Mouse (Mus musculus) 3134 (cell line): ENCODE results near the gene Gas1.

Experiments
- DNase-seq: peaks from one replicate; pipeline ENCODE4 v3.0.0-alpha.2; 2011; ENCODE audit warnings: low spot score; ENCODE audit not compliant: insufficient read length; ENCODE audit errors: extremely low read depth

Gene Gas1

DNA sequence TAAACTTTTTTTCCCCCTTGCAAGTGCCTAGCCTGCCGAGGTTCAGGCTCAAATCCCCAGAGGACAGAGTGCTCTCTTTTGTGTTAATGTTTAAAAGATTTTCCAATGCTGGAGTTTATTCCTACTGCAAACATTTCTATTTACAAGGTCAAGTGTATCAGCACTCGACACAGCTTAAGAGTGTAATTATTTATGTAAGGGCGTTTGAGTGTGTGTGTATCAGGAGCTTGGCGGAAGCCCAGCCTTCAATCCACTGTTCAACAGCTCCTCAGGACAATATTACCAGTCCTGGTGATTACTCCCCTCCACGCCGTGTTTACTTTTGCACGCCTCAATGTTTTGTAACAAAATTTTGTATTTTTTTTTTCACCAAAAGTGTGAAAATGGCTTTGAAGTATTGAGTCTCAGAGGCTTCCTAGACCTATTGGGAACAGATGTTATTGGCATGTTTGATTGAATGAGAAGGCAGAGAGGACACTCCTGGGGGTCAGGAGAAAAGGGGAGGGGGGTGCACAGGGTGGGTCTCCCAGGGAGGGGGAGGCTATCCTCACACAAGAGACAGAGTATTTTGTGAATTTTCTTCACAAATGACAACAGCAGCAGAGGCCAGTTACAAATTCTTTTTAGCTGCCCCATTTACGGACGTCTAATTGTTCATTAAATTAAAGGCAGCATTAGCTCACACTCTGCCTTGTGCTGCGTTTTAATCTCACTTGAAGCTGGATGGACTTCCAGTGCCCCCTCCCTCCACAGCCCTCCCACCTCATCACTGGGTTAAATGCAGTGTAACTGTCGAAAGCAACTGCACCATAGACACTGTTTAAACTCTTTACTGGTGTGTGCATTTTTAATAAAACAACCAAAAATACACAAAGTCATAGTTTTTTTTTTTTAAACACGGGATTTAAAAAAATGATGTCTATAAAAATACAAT, 3.3 kb downstream of the Gas1 start:
- DNase-seq: no peak

DNA sequence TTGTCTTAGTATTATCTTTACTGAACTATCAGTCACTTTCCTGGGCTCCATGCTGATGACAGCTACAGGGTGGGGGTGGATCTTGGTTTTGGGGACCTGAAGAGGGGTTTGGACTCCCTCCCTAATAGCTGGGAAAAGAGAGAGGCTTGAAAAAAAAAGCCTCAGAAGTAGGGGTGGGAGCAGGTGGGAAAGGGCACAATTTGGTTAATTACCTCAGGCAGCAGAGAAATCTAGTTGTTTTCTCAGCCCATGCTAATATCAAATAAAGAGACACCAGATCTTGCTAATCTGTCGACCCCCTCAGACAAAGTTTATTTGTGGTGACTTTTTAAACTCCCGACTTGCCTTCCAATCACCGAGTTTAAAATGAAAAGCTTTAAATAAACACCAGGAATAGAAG, 4.0 kb downstream of the Gas1 start:
- DNase-seq: no peak

DNA sequence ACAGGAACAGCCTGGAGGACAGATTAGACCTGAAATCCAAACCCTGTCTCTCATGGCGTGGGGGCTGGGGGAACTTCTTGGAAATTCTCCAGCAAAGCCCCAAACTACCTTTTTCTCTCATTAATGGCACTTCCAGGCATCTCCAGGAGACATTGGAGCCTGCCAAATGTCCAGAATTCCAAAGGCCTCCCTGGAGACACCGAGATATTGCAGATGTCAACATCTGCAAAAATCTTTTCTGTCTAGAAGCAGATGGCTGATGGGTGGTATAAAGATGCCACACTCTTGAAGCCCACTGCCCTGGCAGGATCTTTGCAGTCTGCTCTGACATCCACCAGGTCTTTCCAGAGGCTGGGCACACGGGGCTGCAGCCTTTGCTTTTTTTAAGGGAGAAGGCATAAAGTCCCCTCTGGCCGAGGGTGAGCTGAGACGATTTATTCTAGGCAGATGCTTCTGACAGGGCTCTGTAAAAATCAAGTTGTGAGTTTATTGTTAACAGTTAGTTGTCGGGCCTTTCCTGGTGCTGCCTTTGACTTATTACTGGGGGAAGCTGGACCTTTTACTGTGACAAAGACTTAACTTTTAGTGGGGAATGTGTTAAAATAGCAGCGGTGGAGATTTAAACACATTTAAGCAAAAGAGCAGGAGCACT, 4.7 kb downstream of the Gas1 start:
- no peak for DNase-seq

DNA sequence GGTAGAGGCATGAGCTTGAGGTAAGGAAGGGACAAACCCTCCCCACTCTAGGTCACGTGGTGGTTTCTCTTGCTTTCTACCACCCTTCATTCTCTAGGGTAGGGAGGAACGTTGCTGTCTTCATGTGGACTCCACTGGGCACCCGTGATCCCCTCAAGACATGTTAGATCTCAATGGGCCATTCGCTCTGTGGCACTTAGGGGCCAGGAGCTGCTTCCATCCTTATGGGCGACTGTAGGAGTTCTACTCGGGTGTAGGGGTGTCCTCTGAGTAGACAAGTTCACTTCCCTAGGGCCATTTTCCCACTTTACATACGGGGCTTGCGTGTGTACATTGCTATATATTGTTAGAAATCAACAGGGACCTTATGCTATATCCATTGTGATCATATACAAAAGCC, 5.4 kb downstream of the Gas1 start:
- DNase-seq: no peak

DNA sequence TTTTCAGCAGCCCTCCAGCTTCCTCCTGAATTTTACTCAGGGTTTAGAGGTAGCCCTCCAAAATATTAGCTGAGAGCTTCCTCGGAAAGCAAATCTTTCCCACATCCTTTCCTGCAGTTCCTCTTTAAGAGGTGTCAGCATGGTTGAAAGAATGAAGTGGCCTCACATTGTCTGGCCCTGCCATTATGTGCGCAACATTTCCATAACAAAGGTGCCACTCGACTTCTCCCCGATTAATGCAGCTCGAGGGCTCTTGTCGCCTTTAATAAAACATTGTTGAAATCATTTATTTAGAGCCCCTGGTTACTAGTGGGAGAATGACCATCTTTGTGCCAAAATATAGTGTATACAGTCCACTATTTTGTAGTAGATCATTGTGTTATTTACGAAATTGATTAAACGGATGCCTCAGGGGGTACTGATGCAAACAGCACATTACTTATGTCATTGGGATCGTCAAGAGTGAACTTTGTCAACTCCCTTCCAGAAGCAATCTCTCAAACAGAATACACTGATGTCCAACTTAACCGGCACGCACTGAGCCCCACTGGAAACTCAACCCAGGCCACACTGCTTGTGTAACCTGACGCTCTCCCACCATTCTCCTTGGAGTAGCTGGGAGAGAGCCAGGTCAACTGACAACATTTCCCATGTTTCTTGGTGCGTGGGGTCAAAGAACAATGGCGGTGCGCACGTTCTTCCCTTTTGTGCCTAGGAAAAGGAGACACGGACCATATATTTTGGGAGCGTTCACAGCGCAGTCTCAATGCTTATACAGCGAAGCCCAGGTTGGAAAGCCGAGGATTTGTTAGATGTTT, 6.1 kb downstream of the Gas1 start:
- no peak for DNase-seq

DNA sequence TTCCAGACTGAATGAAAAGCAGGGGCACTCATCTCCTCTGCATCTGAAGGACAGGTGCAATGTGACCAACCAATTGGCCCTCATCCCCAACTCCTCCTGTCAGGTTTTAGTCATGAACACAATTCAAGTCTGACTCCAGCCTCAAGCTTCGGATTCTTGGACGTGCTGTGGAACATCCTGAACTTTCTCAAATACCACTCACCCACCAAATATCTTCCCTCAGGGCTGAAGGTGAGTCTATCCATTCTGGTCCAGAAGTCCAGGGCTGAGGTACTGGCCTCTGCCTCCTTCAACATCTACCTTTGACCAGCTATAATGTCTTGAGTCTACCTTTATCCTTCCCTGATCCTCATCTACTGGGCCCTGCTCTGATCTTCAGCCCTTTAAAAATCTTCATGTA, 8.1 kb downstream of the Gas1 start:
- DNase-seq: no peak

DNA sequence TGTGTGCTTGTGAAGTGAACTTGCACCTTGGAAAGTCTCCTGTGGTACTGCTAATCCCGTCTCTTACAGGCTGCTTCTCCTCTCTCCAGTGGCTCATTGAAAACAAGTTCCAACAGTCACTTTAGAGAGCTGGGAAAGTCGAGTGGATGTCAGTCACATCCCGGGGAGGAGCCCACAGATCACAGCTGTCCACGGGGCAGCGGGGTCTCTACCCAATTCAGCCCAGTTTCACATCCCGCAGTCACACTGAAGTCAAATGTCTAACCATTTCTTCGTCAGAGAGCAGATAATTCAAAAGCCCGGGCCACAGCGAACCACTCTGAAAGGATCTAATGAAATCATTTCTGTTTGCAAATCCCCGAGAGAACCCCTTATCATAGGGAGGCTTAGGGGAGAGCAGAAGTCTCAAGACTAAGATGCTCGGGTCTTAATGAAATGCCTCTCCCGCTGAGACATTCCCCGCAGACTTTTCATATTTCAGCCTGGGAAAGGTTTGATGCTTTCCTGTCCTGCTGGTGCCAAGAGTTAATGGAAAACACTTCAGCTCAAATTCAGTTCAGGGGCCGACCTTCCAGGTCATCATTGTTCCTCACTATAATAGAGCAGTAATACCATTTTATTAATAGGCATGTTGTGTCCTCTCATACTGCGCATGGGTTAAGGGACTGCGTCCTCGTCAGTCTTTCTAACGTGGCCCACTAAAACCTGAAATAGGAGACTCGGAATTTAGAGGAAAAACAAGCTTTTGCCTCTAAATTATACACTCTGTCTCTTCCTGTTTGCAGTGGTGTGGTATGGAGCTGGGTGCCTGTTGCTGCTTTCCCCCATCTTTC, 20.7 kb downstream of the Gas1 start:
- DNase-seq: no peak

DNA sequence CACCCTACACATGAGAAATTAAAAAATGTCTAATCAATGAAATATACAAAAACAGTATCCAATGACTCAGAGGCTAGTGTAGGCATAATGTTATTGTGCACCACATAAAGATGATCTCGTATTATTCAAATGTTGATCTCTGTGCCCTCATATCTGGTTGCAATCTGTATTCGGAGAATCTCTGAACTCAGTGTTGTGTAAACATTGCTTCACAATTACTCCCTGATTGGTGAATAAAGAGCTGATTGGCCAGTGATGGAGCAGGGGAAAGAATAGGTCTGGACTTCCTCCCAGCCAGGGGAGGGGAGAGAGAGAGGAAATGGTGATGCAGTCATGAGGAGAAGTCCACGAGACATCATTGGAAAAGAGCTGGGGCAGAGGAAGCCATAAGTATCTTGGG, 23.0 kb downstream of the Gas1 start:
- no peak for DNase-seq

DNA sequence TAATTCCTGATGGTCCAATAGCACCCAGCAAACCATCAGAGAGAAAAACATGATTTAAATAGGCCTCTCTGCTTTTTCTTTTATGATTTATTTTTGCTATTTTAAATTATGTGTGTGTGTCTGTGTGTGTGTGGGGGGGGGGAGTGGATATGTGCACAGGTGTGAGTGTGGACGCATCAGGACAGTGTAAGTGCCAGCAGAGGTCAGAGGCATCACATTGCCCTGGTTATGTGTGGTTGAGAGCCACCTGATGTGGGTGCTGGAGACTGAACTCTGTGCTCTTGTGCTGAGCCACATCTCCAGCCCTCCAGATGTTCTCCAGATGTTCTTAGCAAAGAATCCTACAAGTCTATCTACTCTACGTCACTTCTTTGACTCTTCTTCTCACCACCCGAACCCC, 28.9 kb downstream of the Gas1 start:
- no peak for DNase-seq

DNA sequence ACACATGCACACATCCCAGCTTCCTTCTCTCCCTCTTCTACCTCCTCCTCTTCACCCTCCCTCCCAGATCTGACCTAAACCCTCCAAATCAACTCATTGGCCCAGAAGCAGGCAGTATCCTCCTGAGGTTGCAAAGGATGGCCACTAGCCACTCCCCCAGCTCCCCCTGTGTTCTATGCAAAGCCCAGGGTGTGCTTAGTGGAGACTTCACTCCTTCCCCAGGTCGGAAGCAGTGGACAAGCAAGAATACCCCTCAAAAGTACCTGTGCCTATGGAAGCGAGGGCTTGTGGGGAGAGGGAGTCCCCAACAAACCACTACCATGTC, 29.3 kb downstream of the Gas1 start:
- DNase-seq: no peak

DNA sequence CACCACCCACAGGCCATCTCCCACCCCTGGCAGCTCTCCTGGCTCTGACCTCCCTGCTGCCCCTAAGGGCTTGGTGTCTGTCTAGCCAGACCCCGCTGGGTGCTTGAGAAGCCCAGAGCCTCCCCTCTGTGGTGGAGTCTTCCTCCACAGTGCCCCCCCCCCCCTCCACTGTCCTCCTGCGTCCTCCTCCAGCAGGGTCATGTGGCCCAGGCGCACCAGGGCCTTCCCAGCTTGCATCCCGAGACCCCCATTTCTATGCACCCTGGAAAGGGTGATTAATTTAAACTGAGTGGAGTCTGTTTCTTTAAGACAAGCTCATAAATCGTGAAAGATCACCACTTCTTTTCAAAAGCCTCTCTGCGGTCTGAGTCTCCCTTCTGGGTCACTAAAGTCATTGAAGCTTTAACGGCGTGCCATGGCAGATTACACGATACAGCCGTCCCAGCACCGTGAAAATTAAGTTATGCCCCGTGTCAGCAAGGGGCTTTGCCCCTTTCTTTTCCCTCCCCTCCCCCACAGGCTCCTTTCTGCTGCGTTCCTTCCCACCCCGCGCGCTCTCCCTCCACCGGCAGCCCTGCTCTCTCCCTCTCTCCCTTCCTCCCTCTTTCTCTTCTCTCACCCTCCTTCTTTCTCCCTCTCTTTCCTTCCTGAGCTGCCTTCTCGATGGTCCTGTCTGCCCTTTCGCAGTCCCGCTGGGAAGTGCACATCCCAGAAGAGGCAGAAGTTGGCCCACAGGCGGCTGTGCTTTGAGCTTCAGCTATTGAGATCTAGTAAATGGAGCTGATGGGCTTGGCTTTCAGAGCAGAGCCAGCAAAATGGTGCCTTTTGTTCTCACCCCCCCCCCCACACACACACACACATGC, 29.9 kb downstream of the Gas1 start:
- DNase-seq: no peak

DNA sequence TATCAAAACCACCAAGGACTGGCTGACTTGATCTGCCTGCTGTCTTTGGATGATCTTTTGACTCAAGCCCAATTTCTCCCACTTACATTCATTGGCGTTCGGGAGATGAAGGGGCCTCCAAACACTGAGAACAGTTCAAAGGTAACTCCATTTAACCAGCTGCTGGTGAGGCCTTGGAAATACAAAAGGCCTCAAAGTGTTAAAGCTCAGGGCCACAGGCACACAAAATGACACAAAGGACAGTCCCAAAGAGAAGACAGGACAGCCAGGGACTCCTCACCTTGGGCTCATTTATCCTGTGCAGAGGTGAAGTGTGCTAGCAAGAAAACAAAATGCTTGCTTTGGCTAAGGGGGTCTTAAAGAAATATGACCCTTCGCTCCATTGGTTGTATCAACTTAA, 30.9 kb downstream of the Gas1 start:
- DNase-seq: no peak

DNA sequence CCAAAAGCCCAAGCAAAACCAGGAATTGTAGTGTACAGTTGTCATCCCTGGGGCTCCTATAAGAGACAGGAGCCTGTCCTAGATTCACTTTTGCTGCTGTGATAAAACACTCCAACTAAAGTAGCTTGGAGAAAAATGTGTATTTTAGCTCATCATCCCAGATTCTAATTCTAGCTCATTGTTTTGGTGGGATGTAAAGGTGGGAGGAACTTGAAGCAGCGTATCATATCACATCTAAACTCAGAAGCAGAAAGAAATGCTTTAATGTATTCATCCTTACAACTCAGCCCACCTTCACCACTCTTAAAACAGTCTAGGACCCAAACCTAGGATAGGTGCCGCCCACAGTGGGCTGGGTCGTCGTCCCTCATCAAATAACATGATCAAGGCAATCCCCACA, 40.2 kb downstream of the Gas1 start:
- DNase-seq: no peak

DNA sequence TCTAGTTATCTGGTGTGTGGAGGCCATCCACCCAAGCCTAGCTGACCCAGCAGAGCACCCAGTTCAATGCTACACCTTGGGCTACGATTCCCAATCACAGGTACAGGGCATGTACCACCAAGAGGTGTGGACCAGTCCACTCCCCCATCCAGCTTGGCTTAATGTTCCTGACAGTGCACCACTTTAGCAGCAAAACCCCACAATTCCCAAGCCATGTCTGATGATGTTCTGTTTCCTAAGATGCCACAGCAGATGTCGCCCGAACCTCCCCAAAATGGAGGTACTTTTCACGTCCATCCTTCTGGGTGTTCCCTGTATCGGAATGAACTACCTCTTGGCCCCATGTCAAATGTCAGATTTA, 42.7 kb downstream of the Gas1 start:
- DNase-seq: no peak

DNA sequence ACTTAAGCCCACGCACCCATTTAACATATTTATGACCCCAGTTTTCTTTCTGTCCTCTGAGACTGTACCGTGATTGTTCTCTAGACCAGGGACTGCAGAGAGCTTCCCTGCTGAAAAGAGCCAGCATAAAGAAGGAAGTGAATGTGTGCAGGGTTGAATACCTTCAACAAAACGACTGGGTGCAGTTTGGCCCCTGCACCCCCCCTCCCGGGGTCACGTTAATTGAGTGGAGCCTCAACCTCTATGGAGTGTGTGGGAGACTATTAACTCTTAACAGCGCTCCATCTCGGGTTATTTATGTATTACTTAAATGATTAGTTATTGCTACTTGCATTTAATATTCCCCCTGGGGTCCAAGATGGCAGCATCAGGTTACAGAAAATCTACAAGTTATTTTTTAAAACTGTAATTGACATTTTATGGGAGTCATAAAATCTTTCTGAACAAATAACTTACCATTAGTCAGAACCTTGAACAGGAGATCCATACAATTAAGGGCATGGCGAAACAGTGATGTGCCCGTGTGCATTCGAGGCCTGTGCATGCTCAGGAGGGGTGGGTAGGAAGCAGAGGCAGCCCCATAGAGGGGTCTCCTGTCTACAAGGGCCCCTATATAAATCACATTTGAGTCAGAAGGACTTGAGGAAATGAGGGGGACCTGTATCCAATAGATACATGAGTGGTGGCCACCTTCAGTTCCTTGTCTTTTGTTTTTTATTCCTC, 43.3 kb downstream of the Gas1 start:
- no peak for DNase-seq

DNA sequence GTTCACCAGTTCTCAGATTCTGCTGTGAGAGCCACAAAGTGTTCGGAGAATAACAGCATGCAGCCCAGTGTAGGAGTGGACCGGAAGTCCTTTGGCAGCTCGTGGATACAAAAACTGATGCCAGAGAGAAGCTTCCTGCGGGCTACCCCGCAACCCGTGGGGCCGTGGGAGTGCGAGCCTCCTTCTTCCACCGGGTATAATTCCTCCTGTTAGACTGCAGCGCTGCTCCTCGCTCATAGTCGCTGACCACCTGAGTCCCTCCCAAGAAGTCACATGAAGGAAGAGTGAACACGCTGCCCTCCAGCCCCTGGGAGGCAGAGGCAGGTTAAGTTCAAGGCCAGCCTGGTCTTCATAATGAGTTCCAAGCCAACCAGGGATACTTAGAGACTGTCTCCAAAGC, 45.4 kb downstream of the Gas1 start:
- peak; percentile 7 for DNase-seq

DNA sequence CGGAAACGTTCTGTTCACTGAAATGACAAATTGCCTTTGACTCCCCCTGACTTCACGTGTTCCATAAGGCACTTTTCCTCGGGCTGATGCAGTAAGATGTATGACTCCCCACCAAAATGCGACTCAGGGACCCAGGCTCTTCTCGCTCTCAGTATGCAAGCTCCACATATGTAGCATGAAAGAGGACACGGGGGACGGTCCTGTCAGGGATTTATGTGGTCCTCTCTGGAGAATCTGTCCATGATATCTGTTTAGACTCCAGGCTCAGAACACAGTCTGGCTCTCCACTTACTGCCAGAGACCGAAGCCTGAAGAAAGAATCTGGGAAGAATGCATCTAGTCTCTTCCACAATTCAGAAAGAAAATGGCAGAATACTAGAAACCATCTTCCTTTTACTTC, 47.6 kb downstream of the Gas1 start:
- no peak for DNase-seq

DNA sequence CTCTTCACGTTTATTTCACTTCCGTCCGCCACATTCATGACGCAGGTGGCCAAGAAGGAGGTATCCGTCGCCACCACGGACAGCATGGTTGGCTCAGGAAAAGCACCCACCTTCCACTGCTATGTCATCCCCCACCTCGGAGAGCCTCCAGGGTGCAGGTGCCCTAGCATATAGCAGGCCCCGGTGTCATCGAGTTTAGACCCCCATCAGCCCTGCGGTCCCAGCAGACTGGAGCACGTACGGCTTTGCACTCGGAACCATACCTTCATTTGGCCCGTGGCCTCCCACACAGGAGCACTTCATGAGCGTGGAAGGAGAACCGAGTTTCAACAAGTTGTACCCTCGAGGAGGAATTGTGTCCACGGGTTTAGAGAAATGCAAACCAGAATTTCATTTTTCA, 50.8 kb downstream of the Gas1 start:
- no peak for DNase-seq
